Mouse (Mus musculus): ENCODE results near the gene Efs. TPM values are rescaled to one million over a fixed set of nuclear protein-coding genes. Genes with fewer than 3 reads are reported as not detected.
"Not testable (repeated sequence)": the region's sequence is repeated elsewhere in the genome, so short reads cannot be mapped to it uniquely, and the experiment has no call there.

Gene Efs
- 0.16 TPM for polyA plus RNA-seq (2012; fragmentation: generic; extraction: Trizol)
- long read RNA-seq, experiment 1 = 0 reads
- long read RNA-seq, experiment 2 = 0 reads

DNA sequence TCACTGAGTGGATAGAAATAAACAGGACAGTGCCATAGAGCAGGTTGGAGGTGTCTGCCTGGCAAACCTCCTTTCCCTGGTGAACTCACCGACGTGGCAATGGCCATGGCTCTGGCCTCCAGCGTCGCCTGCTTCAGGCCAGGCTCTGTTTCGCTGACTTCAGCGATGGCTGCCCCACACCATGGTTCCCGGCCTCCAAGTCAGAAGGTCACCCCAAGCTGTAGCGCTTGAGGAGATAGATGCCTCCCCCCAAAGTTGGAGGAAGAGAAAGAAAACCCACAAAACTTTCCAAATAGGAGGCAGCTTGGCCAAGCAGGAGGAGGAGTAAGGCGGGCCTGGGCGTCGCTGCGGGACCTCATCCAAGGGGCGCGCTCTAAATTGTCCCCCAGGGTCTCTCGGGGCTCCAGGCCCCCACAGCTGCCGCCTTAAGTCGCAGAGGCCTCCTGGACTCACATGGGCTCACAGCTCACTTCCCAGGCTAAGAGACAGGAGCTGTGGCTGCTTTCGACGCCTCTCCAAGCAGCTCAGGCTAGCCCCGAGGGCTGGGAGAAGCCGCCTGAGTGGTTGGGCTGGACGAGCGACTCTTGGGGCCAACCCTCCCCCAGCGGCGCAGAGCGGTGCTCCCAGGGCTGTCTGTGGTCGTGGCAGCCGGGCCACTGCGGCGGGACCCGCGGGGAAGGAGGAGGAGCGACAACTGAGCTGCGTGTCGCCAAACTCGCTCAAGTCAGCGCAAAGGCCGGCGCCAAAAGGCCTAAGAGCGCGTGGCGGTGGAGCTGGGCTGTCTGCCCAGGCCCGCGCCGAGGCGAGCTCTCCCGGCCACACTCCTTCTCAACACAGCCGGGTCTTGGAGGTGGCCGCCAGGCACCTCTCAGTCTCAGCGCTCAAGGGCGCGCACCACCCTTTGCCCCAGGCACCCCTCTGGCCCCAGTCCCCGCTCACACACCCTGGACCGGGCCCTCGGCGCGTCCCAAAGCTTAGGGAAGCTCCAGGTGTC, at the start of gene Efs:
TSS of gene Efs (minus strand) at position 778 of the 994 bp plus-strand sequence.
- Histone ChIP-seq H3K79me2 (ENCODE audit: control insufficient read depth, insufficient read depth) (no peaks in the 10 kb centered on the region), H3K36me3 (ENCODE audit: control insufficient read depth, insufficient read depth) (no peaks in the 10 kb centered on the region), H3K79me3 (ENCODE audit: low read depth) (no peaks in the 10 kb centered on the region), H3ac (ENCODE audit: control insufficient read depth, insufficient read length, low read depth) (no peak within 1 kb of the TSS), H3K4me3 (ENCODE audit: insufficient read depth, poor library complexity, severe bottlenecking) (no peak within 1 kb of the TSS), H3K27me3 (ENCODE audit: control insufficient read depth, insufficient read depth, insufficient read length) (peaks cover 39% of the 10 kb centered on the region)
- TF ChIP-seq MYOD1 (IDR thresholded peaks at IDR 0.05; ENCODE audit: control insufficient read depth, insufficient read length, low read depth) (no peak), MAX (IDR thresholded peaks at IDR 0.05) (no peak), MYOG (IDR thresholded peaks at IDR 0.05; ENCODE audit: control insufficient read depth, extremely low read depth, insufficient read length) (no peak), FOSL1 (IDR thresholded peaks at IDR 0.05; ENCODE audit: insufficient read depth, low read length, poor library complexity, severe bottlenecking) (no peak), CTCF (IDR thresholded peaks at IDR 0.05; ENCODE audit: control insufficient read depth, insufficient read depth, insufficient read length) (no peak)

DNA sequence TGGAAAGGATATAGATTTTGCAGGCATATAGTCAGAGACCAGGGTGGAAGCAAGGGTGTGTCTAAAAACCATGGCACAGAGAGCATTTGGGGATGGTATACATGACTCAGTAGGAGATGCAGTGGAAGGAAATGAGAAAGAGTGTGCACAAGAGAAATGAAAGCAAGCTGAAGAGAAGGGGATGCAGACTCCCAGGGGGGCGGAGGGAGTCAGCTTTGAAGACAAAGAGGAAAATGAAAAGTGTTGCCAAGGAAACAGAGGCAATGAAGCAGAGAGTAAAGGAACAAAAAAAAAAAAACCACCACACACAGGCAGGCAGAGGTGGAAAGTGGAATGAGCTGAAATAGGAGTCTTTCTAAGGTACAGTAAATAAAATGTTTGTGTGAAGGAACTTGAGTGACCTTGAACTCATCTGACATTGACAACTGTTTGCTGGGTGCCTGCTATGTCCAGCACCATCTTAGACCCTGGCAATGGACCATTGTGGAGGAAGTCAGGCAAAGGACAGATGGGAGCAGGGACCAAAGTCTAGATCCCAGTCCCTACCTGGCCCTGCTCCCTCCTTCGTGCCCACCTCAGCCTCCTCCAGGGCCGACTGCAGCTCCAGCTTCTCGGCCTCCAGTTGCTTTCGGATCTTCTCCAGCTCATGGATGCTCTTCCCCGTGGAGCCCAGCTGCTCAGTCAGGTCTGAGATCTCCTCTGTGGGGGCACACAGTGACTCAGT, 48.3 kb upstream of the Efs start:
- H3K4me3 ChIP-seq (ENCODE audit: insufficient read depth, poor library complexity, severe bottlenecking) = no peak overlapping the region
- TF ChIP-seq CTCF (IDR thresholded peaks at IDR 0.05; ENCODE audit: control insufficient read depth, insufficient read depth, insufficient read length) = no peak
- TF ChIP-seq MYOD1 (IDR thresholded peaks at IDR 0.05; ENCODE audit: control insufficient read depth, insufficient read length, low read depth) = no peak
- TF ChIP-seq USF1 (IDR thresholded peaks at IDR 0.05; ENCODE audit: low read depth) = no peak
- TF ChIP-seq MYOG (IDR thresholded peaks at IDR 0.05; ENCODE audit: control insufficient read depth, extremely low read depth, insufficient read length) = no peak
- TF ChIP-seq FOSL1 (IDR thresholded peaks at IDR 0.05; ENCODE audit: insufficient read depth, low read length, poor library complexity, severe bottlenecking) = no peak
- no peak for TF ChIP-seq MAX (IDR thresholded peaks at IDR 0.05)
- no peak for TF ChIP-seq CEBPB (IDR thresholded peaks at IDR 0.05; ENCODE audit: low read depth)
- peaks cover 54% of the 10 kb centered on the region for H3K27me3 ChIP-seq (ENCODE audit: control insufficient read depth, insufficient read depth, insufficient read length)
- no peak overlapping the region for H3ac ChIP-seq (ENCODE audit: control insufficient read depth, insufficient read length, low read depth)
- no peaks in the 10 kb centered on the region for H3K79me3 ChIP-seq (ENCODE audit: low read depth)
- no peaks in the 10 kb centered on the region for H3K36me3 ChIP-seq (ENCODE audit: control insufficient read depth, insufficient read depth)
- H3K79me2 ChIP-seq (ENCODE audit: control insufficient read depth, insufficient read depth) = no peaks in the 10 kb centered on the region

DNA sequence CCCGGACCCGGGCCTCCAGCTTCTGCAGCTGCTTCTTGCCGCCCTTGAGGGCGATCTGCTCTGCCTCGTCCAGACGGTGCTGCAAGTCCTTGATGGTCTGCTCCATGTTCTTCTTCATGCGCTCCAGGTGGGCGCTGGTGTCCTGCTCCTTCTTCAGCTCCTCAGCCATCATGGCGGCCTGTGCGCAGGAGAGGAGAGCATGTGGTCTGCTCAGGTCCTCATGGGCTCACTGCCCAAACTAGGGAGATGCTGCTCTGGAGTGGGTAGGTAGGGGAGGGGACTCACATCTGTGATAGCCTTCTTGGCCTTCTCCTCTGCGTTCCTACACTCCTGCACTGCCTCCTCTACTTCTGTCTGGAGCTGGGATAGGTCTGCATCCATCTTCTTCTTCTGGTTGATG, 46.9 kb upstream of the Efs start:
- H3K79me2 ChIP-seq (ENCODE audit: control insufficient read depth, insufficient read depth); H3K36me3 ChIP-seq (ENCODE audit: control insufficient read depth, insufficient read depth); H3ac ChIP-seq (ENCODE audit: control insufficient read depth, insufficient read length, low read depth); H3K79me3 ChIP-seq (ENCODE audit: low read depth); H3K4me3 ChIP-seq (ENCODE audit: insufficient read depth, poor library complexity, severe bottlenecking): not testable (repeated sequence)
- peaks cover 54% of the 10 kb centered on the region for H3K27me3 ChIP-seq (ENCODE audit: control insufficient read depth, insufficient read depth, insufficient read length)

DNA sequence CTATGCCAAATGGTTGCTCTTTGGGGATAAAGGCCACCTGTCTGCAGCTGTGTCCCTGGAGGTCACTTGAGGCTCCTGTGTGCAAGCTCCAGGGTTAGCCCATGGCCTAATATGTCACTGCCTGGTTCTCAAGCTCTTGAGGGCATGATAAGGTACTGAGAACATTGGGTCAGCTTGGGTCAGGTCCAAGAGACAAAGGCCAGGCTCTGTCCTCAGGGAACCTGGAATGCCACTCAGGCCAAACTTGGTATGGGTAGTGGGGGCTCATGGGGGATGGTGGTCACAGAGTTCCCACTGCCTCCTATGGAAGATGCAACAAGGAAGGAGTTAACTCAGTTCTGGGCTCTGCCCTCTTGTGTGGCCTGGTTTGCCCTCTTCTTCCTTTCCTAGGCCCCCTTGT, 42.4 kb upstream of the Efs start:
- H3K4me3 ChIP-seq (ENCODE audit: insufficient read depth, poor library complexity, severe bottlenecking) = no peak overlapping the region
- H3K27me3 ChIP-seq (ENCODE audit: control insufficient read depth, insufficient read depth, insufficient read length) = peaks cover 70% of the 10 kb centered on the region
- no peaks in the 10 kb centered on the region for H3K79me3 ChIP-seq (ENCODE audit: low read depth)
- no peak overlapping the region for H3ac ChIP-seq (ENCODE audit: control insufficient read depth, insufficient read length, low read depth)
- H3K79me2 ChIP-seq (ENCODE audit: control insufficient read depth, insufficient read depth) = no peaks in the 10 kb centered on the region
- TF ChIP-seq MAX (IDR thresholded peaks at IDR 0.05) (no peak), CEBPB (IDR thresholded peaks at IDR 0.05; ENCODE audit: low read depth) (no peak), FOSL1 (IDR thresholded peaks at IDR 0.05; ENCODE audit: insufficient read depth, low read length, poor library complexity, severe bottlenecking) (no peak), MYOG (IDR thresholded peaks at IDR 0.05; ENCODE audit: control insufficient read depth, extremely low read depth, insufficient read length) (no peak), CTCF (IDR thresholded peaks at IDR 0.05; ENCODE audit: control insufficient read depth, insufficient read depth, insufficient read length) (no peak), MYOD1 (IDR thresholded peaks at IDR 0.05; ENCODE audit: control insufficient read depth, insufficient read length, low read depth) (no peak), USF1 (IDR thresholded peaks at IDR 0.05; ENCODE audit: low read depth) (no peak)
- H3K36me3 ChIP-seq (ENCODE audit: control insufficient read depth, insufficient read depth) = no peaks in the 10 kb centered on the region

DNA sequence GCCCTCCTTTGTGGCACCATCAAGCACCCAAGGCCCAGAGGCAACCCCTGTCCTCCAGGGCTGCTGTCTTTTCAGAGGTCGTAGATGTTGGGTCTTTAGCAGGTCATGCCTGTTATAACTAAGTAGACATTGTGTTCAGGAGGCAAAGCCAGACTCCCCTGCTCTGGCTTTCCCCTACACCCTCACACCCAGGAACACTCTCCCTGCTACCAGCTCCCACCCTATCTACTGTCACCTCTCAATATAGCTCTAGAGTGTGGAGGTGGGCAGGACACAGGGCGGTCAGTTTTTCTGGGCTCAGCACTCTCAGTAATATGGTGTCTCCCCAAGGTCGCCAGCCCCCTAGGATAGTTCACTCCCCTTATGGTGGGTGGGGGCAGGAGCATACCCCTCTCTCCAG, 41.9 kb upstream of the Efs start:
- Histone ChIP-seq H3K4me3 (ENCODE audit: insufficient read depth, poor library complexity, severe bottlenecking) (no peak overlapping the region), H3K79me3 (ENCODE audit: low read depth) (no peaks in the 10 kb centered on the region), H3K36me3 (ENCODE audit: control insufficient read depth, insufficient read depth) (no peaks in the 10 kb centered on the region), H3ac (ENCODE audit: control insufficient read depth, insufficient read length, low read depth) (no peak overlapping the region), H3K27me3 (ENCODE audit: control insufficient read depth, insufficient read depth, insufficient read length) (peaks cover 70% of the 10 kb centered on the region), H3K79me2 (ENCODE audit: control insufficient read depth, insufficient read depth) (no peaks in the 10 kb centered on the region)
- TF ChIP-seq USF1 (IDR thresholded peaks at IDR 0.05; ENCODE audit: low read depth) (no peak), CEBPB (IDR thresholded peaks at IDR 0.05; ENCODE audit: low read depth) (no peak), MYOD1 (IDR thresholded peaks at IDR 0.05; ENCODE audit: control insufficient read depth, insufficient read length, low read depth) (no peak), CTCF (IDR thresholded peaks at IDR 0.05; ENCODE audit: control insufficient read depth, insufficient read depth, insufficient read length) (no peak), MAX (IDR thresholded peaks at IDR 0.05) (no peak), FOSL1 (IDR thresholded peaks at IDR 0.05; ENCODE audit: insufficient read depth, low read length, poor library complexity, severe bottlenecking) (no peak), MYOG (IDR thresholded peaks at IDR 0.05; ENCODE audit: control insufficient read depth, extremely low read depth, insufficient read length) (no peak)

Data from C2C12 (cell line).